Mouse (Mus musculus): ENCODE data around the gene Ccdc180.

DNA sequence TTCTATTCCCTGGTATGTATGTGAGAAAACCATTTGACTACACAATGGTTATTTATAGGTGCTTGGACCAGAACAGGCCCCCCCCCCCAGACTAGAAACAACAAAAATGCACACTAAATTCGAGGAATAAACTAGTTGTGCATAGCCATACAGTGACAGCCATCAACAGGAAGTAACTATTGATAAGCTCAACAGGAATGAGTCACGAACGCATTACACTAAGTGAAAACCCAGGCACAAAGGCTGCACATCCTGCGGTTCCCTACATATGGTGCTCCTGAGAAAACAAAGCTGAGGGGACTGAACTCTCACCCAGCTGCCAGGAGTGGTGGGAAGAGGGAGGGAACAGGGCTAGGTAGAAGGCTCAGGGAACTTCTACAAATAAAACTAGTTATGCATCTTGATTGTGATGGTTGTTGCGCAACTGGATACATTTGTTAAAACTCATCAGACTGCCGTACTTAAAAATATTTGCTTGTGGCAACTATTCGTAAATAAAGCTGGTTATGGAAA, 80.0 kb downstream of the Ccdc180 start:
- no peak for TF ChIP-seq TCF12 (IDR thresholded peaks at IDR 0.05; ENCODE audit: low read depth, low read length)
- TF ChIP-seq MAX (IDR thresholded peaks at IDR 0.05; ENCODE audit: low read length), result no peak
- TF ChIP-seq ELF1 (IDR thresholded peaks at IDR 0.05; ENCODE audit: low read depth, low read length), result no peak
- TF ChIP-seq CHD2 (IDR thresholded peaks at IDR 0.05; ENCODE audit: low read length), result no peak

Data from CH12.LX (cell line).